Mouse (Mus musculus) thymus, adult 2 months (tissue): ENCODE data around the gene Izumo4.

Experiments
- CTCF ChIP-seq: fragments of 200-500 bp; IDR thresholded peaks from 2 replicates; pipeline ENCODE4 v1.5.1; 2012; ENCODE audit warnings: mild to moderate bottlenecking, control low read depth, low read length, moderate library complexity, borderline replicate concordance; ENCODE audit not compliant: control insufficient read depth, poor library complexity, insufficient read depth; ENCODE audit errors: extremely low read depth
- POLR2A ChIP-seq: fragments of 200-500 bp; IDR thresholded peaks from 2 replicates; pipeline ENCODE4 v1.6.1; 2012; ENCODE audit warnings: mild to moderate bottlenecking, low read length, control low read depth, moderate library complexity; ENCODE audit not compliant: control insufficient read depth, poor library complexity, insufficient read depth; ENCODE audit errors: extremely low read depth

DNA sequence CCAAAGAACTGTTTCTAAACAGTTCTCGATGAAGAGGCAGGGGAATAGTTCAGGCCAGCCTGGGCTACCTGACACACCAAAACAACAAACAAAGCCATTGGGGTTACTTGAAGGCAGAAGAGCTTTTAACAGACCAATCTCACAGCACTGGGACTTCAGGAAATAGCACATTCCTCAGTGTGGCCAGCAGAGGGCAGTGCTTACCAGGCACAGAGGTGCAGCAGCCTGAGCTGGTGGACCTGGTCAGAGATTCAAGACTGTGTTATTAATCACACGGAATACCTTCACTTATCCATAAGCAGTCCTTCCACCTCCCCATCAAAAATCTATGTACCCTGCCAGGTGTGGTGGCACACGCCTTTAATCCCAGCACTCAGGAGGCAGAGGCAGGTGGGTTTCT, 45.4 kb downstream of the Izumo4 start:
- TF ChIP-seq CTCF: peak; percentile 80; the same call in 1 of the 2 replicates
- no peak for TF ChIP-seq POLR2A
